Mouse (Mus musculus): Measurements from ENCODE around the gene Rasa4. TPM values are rescaled to one million over a fixed set of nuclear protein-coding genes. Genes with fewer than 3 reads are reported as not detected.
A peak's percentile ranks its signal among the peaks of the same experiment; 100 is the strongest.
"Not testable (repeated sequence)": the region's sequence is repeated elsewhere in the genome, so short reads cannot be mapped to it uniquely, and the experiment has no call there.

Gene Rasa4
- total RNA-seq, 2 experiments from 2014 or later, result 23.6 to 26.4 TPM

- not testable (repeated sequence) for DNase-seq
Measured at GRCm38 (mm10) chr5:136066404-136067148, 17.1 kb upstream of the Rasa4 start.

DNA sequence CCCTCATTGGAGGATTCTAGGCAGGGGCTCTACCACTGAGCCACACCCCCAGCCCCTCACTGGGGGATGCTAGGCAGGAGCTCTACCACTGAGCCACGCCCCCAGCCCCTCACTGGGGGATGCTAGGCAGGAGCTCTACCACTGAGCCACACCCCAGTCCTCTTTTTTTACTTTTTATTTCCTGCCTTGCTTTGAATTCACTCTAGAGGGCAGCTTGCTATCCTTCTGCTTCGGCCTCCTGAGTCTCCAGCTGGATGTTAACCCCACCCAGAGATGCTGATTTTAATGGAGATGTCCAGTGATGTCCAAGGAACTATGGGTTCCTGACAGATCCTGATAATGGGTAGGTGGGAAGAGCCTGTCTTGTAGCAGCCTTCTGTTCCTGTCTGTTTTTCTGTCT, 14.3 kb upstream of the Rasa4 start:
- no peak for DNase-seq

- DNase-seq, result no peak
Measured at GRCm38 (mm10) chr5:136073051-136073450, 10.7 kb upstream of the Rasa4 start.

DNA sequence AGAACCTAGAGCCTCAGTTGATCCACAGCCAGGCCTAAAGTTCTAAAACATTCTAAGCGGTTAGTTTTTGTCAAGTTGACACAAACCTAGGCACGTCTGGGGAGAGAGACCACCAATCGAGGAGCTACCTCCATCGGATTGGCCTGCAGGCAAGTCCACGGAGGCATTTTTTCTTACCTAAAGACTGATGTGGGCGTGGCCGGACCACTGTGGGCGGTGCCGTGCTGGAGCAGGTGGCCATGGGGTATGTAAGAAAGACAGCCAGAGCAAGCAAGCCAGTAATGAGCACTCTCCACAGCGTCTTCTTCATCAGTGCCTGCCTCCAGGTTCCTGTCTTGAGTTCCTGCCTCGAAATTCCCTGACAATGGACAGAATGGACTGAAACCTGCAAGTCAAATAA, 10.2 kb upstream of the Rasa4 start:
- no peak for DNase-seq

DNA sequence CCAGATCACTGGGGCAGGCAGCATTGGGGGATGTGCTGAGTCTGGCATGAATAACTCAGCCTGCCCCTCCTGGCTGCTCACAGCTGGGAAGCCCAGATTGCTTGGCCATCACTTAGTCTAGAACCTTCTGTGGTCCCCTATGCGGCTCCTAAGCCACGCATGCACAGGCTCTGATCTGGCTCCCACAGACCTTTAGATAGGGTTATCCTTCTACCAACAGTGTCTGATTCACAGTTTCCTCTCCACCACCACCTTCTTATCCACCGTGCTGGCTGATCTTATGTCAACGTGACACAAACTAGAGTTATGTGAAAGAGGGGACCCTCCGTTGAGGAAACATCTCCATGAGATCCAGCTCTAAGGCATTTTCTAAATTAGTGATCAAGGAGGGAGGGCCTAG, 8.6 kb upstream of the Rasa4 start:
- DNase-seq, result no peak

- DNase-seq, result no peak
Measured at GRCm38 (mm10) chr5:136076284-136076683, 7.4 kb upstream of the Rasa4 start.

DNA sequence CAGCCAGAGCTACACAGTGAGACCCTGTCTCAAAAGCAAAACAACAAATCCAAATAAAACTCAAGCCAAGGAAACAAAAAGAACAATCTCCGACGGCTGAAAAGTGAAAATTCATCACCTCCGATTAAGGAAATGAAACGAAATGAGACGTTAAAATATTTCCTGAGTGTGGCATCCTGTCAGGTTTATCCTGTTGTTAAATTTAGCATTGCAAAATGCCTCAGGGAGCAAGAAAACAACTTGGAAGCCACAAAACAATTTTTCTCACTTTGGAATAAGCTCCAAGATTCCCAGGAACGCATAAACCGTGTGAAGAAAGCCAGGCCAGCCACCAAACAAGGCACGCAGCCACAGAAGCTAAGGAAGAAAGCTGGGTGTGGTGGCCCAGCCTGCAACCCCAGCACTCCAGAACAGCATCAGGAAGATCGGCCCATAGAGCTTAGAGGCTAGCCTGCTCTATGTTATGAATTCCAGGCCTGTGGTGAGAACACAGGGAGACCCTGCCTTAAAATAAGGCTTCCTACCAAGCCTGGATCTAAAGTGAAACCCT, 6.6 kb upstream of the Rasa4 start:
- no peak for DNase-seq

DNA sequence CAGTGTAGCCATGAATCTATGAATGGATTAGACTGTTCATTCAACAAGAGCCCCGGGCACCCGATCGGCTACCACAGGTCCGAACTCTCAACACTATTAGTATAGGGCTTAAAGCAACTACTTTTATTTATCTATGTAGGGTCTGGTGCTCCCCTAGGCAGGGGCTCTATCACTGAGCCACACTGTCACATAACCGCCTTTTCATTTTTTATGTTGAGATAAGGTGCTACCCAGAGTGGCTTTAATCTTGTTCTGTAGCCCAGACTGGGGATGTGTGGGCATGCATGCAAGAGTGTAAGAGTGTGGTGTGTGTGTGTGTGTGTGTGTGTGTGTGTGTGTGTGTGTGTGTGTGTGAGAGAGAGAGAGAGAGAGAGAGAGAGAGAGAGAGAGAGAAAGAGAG, 5.6 kb upstream of the Rasa4 start:
- DNase-seq, result no peak

DNA sequence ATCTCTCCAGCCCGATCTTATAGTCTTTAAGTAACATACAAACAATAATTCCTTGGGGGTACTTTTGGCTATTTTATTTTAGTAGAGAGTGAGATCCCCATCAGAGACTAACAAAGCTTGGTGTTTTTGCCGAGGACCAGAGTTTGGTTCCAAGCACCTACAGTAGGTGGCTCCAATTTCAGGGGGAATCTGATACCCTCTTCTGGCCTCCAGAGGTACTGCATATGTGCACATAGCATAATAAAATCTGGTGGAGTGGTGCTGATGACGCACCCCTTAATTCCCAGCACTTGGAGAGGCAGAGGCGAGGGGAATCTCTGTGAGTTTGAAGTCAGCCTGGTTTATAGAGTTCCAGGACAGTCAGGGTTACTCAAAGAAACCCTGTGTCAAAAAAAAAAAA, 1.4 kb upstream of the Rasa4 start:
- DNase-seq, result no peak

DNA sequence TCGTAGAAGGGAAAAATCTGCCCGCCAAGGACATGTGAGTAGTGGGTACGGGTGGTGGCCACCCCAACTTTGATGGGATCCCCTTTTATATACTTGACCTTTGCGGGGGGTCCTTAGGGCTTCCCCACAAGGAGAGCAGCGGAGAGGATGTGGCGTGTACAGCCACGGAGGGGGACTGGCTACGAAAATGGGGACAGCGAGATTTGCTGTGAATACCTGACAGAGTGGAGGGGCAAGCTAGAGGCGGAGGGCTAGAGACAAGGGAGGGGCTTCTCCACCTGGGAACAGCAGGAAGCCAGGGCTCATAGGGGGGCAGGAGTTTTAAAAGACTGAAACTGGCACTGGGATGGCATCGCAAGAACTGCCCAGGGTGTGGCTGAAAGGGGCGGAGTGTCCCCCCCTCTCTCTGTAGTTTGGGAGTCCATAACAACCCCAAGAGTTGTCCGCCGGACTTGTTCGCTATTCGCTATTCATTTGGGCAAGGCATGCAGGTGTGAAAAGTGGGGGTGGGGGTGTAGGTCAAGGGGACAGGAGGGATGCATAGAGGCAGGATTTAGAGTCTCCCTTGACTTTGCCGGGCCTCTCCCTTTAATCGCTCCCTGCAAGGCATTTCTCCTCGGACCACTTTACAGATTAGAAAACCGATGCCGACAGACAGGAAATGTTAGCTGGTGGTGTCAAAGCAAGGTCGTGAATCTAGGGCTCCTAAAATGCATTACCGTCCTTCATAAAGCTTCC, 597 bp downstream of the Rasa4 start:
- no peak for DNase-seq

DNA sequence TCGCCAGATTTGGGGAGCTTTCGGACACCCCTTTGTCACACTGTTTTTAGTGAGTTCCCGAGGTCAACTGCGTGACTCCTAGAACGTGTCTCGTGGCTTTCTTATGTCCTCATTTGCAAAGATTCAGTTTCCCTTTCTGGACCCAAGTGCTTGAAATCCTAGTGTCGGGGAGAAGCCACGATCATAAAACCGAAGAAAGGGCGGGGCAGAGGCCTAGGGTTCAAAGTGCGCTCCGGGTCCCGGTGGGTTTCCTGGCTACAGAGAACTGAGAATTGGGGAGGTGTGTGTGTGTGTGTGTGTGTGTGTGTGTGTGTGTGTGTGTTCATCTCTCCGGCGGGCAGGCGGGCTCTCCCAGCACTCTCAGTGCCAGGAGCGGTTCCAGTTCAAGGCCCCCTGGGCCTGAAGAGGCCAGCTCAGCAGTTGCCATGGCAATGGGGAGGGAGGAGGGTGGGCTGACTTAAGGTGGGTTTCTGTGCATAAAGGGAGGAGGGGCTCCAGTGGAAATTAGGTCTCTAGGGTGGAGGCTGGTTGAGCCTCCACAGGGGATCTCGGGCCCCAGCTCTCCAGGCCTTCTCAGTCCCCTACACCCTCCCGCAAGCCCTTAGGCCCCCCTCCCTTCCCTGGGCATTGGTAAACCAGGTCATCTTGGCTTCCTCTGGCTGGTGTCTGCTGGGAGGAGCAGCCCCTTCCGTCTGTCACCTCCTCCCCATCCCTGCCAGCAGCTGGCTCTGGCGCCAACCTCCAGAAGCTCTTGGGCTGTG, 1.4 kb downstream of the Rasa4 start:
- DNase-seq, result peak; percentile 63

DNA sequence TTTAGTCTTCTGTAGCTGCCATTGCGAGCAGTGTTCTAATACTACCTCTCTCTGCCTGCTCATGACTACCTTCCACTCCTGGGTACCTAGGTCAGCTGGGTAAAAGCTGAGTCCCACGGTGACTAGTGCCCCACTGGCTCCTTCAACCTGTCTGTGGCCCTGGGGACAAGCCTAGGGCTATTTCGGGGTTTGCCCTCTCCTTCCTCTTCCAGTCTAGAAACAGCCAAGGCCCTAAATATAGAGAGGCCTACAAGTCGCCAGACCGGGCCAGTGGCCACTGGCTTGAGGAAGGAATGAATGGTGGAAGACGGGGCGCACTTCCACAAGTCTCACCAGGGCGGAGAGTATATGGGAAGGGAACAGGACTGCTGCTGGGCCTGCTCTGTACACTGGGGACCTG, 2.6 kb downstream of the Rasa4 start:
- DNase-seq, result peak; percentile 56

DNA sequence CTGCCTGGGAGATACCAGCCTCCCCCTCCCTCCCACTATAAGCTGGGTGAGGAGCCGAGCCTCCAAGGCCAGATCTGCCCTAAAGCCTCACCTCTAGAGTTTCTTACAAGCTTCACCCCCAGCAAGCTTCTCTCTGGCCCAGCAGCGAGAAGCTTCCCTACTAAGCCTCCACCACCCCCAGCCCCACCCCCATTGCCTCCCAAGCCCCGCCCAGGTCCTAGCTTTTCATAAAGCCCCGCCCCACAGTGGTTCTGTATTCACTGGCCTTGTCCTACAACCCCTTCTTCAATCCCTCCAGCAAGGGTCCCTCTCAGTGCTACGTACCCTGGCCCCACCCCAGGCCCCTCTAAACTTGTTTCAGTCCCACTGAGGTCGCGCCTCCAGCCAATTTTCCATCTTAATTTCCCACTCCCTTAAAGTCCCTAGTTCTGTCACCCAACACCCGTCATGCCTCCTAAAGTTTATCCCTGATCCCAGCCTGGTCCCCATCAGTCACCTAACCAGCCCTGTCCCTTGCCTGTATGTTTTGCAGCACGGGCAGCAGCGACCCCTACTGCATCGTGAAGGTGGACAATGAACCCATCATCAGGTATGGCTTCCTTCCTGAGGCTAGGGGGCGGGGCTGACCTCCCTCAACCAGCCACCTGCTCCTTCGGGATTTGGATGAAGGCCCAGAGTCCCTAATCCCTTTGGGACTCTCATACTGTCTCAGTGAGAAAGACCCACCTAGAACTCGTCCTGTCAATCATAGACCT, 5.3 kb downstream of the Rasa4 start:
- no peak for DNase-seq

DNA sequence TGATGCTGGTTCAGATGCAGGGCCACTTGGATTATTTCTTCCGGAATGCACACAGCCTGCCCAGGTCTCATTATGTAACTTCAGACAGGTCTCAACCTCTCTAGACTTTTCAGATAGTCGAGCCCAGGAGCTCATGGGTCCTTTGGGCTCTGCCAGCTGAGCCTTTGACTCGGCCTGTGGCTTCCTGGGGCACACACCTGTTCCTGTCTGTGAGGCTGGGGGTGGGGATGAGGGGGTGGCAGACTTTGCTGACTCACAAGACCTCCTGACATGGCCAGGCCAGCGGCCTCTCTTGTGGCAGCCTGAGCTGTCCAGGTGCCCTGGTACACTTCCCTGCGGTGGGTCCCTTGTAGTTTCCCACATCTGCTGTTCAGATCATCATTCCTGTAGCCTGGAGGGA, 8.2 kb downstream of the Rasa4 start:
- peak; percentile 65 for DNase-seq

DNA sequence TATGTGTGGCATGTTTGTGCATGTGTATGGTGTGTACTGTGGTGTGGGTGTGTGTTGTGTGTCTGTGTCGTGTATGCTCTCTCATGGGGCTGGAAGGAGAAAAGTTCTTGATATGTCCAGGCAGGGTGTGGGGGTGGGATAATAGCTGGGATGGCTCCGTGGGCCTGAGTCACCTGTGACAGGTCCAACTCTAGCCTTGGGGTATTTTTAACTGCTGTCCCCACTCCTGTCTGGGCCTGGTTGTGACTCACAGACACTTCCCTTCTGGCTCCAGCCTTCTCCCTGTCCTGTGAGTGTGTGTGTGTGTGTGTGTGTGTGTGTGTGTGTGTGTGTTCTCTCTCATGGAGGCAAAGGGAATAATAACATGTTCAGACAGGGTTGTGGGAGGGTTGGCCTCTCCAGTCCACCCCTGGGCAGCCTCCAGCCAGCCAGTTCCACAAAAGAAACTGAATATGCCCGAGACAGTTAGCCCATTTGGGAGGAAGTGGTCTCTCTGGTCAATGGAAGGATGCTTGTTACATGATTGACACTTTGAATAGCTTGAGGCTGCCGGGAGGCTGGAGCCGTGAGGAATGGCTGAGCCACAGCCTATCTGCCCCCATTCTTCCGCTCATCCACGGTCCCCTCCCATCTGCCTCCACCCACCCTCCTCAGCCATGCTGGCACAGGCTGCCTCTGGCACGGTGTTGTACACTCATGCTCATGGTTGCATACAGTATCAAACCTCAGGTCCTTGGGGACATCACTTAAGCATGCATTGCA, 10.7 kb downstream of the Rasa4 start:
- no peak for DNase-seq

DNA sequence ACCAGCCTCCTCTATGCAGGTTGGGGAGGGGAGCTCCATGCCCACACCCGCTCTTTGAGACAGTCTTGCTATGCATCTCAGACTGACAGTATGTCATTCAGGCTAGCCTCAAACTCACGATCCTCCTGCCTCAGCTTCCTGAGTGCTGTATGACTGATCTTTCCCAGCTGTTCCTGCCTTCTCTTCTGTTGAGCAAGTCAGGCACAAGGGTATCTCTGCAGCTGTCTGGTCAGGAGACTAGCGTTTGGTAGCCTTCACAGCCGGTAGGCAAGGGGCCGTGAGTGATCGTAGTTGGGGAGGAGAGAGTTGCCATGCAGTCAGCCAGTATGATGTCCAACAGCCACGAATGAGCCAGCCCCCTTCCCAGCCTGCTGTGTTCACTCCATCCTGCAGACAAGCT, 11.4 kb downstream of the Rasa4 start:
- no peak for DNase-seq

DNA sequence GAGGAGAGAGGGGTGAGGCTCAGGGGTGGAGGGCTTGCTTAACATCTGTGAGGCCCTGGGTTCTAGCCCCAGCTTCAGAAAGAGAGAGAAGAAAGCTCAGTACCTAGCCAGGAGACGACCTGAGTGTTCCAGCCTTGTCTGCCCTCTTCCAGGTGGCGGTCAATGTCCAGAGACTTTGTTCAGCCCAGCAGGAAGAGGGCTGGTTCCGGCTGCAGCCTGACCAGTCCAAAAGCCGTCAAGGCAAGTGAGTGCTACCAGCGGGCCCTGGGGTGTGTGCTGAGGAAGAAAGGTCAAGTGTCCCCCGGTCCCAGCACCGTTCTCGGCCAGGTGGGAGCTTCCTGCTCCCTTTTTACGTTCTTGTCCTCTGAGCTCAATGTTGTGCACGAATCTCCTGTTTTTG, 14.8 kb downstream of the Rasa4 start:
- no peak for DNase-seq

GRCm38 (mm10) chr5:136102099-136102820, 18.5 kb downstream of the Rasa4 start:
- peak; percentile 44 for DNase-seq

GRCm38 (mm10) chr5:136104511-136104910, 20.8 kb downstream of the Rasa4 start:
- no peak for DNase-seq

DNA sequence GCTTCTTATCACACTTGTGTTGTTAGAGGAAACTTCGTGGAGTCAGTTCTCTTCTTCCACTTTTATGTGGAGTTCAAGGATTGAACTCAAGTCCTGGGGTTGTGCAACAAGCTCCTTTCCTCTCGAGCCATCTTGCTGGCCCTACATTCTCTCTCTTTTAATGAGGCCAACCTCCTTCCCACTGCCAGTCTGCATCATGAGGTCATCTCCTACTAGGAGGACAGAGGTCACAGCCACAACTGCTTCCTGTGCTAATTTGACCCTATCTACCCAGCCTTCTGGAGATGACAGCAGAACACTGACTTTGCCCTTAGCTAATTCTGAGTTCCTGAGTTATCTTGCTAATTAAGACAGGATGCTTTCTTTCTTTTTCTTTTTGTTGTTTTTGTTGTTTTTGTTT, 24.8 kb downstream of the Rasa4 start:
- no peak for DNase-seq

DNA sequence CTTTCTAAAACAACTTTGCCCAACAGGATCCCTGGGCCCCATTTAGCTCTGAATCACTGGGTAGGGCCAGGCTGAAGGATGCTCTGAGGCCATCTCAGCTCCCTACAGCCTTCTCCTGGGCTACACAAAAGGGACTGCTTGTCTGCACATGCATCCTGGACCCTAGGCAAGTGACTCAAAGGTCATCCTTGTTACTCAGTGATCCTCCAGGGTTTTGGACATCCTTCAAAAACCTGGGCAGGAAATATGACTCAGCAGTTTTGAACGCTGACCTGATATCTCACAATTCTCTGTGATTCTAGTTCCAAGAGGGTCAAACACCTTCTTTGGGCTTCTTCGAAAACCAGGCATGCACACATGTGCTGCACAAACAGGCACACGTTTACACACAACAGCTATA, 25.3 kb downstream of the Rasa4 start:
- no peak for DNase-seq
